Mouse (Mus musculus): ENCODE data around the gene Phkb. TPM values are rescaled to one million over a fixed set of nuclear protein-coding genes. Genes with fewer than 3 reads are reported as not detected.

Phkb gene
- polyA plus RNA-seq, 1 experiment = 16.9 TPM

DNA sequence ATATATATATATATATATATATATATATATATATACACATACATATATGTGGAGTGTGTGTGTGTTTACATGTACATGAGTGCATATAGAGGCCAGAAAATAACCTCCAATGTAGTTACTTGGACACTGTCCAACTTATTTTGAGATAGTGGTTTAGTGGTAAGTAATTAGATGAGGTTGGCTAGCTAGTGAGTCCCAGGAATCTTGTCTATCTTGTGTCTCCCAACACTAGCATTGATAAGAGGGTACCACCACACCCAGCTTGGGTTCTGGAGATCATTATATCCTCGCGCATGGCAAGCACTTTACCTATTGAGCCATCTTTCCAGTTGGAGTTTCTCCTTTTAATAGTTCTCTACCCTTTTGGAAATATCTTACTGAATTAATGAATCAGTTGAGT, 56.9 kb downstream of the Phkb start:
- Histone ChIP-seq H3K4me1 (ENCODE audit: control insufficient read depth, insufficient read depth, low read length) (no peaks in the 10 kb centered on the region), H3K27ac (ENCODE audit: control insufficient read depth, insufficient read depth, low read depth, low read length, poor library complexity) (no peak overlapping the region), H3K4me3 (replicated peaks; ENCODE audit: control insufficient read depth, low read depth, low read length) (no peak overlapping the region)
- TF ChIP-seq POLR2A (IDR thresholded peaks at IDR 0.05; ENCODE audit: borderline replicate concordance, control insufficient read depth, low read depth, low read length) = no peak
- no peak for TF ChIP-seq CTCF (IDR thresholded peaks at IDR 0.05; ENCODE audit: control insufficient read depth, insufficient read depth, low read length)
- 70% methylated on average over 2 of the region's 2 CpGs for WGBS

DNA sequence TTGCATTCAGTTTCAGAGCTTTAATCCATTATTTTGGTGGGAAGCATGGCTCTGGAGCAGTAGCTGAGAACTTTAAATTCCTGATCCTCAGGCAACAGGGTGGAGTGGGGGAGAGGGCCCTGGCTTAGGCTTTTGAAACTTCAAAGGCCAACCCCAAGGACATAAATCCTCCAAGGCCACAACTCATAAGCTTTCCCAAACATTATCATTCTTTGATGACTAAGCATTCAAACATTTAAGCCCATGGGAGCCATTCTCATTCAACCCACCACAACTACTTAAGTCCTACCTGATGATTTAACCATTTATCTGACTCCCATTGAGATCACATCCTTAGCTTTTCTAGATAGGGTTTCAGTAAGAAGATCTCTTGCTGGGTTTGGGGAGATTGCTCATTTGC, 84.2 kb downstream of the Phkb start:
- TF ChIP-seq POLR2A (IDR thresholded peaks at IDR 0.05; ENCODE audit: borderline replicate concordance, control insufficient read depth, low read depth, low read length) (no peak), CTCF (IDR thresholded peaks at IDR 0.05; ENCODE audit: control insufficient read depth, insufficient read depth, low read length) (no peak)
- H3K4me1 ChIP-seq (ENCODE audit: control insufficient read depth, insufficient read depth, low read length) = no peaks in the 10 kb centered on the region
- no peak overlapping the region for H3K4me3 ChIP-seq (replicated peaks; ENCODE audit: control insufficient read depth, low read depth, low read length)
- no peak overlapping the region for H3K27ac ChIP-seq (ENCODE audit: control insufficient read depth, insufficient read depth, low read depth, low read length, poor library complexity)

DNA sequence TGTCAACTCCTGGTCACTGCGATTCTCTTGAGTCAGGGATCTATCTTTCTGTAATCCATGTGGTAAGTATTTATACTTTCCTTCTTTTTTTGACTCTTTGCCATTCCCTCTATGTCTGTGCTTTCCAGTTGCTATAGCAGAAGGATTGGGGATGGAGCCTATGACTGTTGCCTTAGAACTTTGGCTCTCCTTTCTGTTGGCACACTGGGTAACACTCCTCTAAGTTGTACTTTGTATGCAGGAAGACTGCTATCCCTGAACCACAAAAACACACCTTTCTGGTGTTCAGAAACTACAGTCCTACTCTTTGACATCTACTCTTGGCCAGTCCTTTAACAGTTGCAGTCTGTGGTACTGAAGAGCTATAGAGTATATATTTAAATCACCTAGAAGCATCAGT, 84.8 kb downstream of the Phkb start:
- no peak for TF ChIP-seq POLR2A (IDR thresholded peaks at IDR 0.05; ENCODE audit: borderline replicate concordance, control insufficient read depth, low read depth, low read length)
- TF ChIP-seq CTCF (IDR thresholded peaks at IDR 0.05; ENCODE audit: control insufficient read depth, insufficient read depth, low read length) = no peak
- Histone ChIP-seq H3K4me3 (replicated peaks; ENCODE audit: control insufficient read depth, low read depth, low read length) (no peak overlapping the region), H3K4me1 (ENCODE audit: control insufficient read depth, insufficient read depth, low read length) (no peaks in the 10 kb centered on the region), H3K27ac (ENCODE audit: control insufficient read depth, insufficient read depth, low read depth, low read length, poor library complexity) (no peak overlapping the region)
- WGBS = 93% methylated on average over 1 of the region's 1 CpGs

DNA sequence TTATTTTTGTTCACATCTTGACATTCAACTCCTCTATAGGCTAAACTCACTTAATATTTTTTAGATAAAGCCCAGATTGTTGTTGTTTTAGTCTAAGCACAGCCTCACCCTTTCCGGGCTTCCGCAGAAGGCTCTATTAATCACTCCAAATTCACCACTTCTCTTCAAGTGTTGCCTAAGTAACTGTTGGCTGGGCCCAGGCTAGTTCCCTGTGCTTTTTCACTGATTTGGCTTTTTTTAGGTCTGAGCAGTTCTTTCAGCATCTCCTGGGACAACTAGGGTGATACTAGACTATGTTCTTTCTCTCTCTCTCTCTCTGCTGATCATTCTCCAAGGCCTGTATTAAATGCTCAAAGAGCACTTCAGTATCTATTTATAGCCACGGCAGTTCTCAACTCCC, 85.3 kb downstream of the Phkb start:
- Histone ChIP-seq H3K27ac (ENCODE audit: control insufficient read depth, insufficient read depth, low read depth, low read length, poor library complexity) (no peak overlapping the region), H3K4me3 (replicated peaks; ENCODE audit: control insufficient read depth, low read depth, low read length) (no peak overlapping the region), H3K4me1 (ENCODE audit: control insufficient read depth, insufficient read depth, low read length) (no peaks in the 10 kb centered on the region)
- TF ChIP-seq CTCF (IDR thresholded peaks at IDR 0.05; ENCODE audit: control insufficient read depth, insufficient read depth, low read length) (no peak), POLR2A (IDR thresholded peaks at IDR 0.05; ENCODE audit: borderline replicate concordance, control insufficient read depth, low read depth, low read length) (no peak)
- 78% methylated on average over 3 of the region's 3 CpGs for WGBS

DNA sequence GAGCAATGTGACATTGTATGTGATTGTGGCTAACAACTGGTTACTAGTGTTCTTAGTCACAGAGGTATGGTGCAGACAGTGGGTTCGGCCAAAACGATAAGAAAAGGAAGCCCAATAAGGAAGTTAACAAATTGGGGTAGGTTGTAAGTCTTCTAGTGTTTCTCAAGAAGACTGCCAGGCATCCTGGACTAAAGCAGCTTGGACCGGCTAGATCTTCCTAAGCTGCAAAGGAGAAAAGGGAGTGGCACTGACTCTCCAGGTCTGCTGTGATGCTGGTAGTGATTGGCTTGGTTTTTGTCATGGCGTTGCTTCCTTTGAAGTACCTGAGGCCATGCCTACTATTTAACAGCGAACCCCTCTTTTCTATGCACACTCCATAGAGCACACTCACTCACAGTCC, 95.4 kb downstream of the Phkb start:
- H3K27ac ChIP-seq (ENCODE audit: control insufficient read depth, insufficient read depth, low read depth, low read length, poor library complexity) = no peak overlapping the region
- 49% methylated on average over 5 of the region's 5 CpGs for WGBS
- no peak overlapping the region for H3K4me3 ChIP-seq (replicated peaks; ENCODE audit: control insufficient read depth, low read depth, low read length)
- H3K4me1 ChIP-seq (ENCODE audit: control insufficient read depth, insufficient read depth, low read length) = no peaks in the 10 kb centered on the region; the same call in 1 of the 2 replicates
- TF ChIP-seq POLR2A (IDR thresholded peaks at IDR 0.05; ENCODE audit: borderline replicate concordance, control insufficient read depth, low read depth, low read length) = no peak
- TF ChIP-seq CTCF (IDR thresholded peaks at IDR 0.05; ENCODE audit: control insufficient read depth, insufficient read depth, low read length) = no peak

DNA sequence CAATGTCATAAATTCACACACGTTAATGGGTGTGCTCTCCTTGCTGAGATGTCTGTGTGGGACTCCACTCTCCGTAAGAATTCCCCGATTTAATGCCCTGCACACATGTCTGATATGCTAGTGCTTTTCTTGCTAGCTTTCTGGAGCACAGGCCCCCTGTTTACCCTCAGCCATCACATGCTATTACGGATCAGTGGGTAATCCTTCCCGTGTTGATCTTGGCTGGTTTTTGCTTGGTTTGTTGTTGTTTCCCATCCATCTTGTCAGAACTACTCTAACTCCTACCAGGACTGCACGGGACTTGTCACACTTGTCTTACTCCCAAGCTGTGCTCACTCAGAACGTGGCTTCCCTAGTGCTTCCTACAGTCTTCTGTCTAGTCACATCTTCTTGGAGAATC, 96.6 kb downstream of the Phkb start:
- WGBS = 86% methylated on average over 7 of the region's 7 CpGs
- no peak for TF ChIP-seq POLR2A (IDR thresholded peaks at IDR 0.05; ENCODE audit: borderline replicate concordance, control insufficient read depth, low read depth, low read length)
- TF ChIP-seq CTCF (IDR thresholded peaks at IDR 0.05; ENCODE audit: control insufficient read depth, insufficient read depth, low read length) = no peak
- no peaks in the 10 kb centered on the region; the same call in 1 of the 2 replicates for H3K4me1 ChIP-seq (ENCODE audit: control insufficient read depth, insufficient read depth, low read length)
- H3K4me3 ChIP-seq (replicated peaks; ENCODE audit: control insufficient read depth, low read depth, low read length) = no peak overlapping the region
- no peak overlapping the region for H3K27ac ChIP-seq (ENCODE audit: control insufficient read depth, insufficient read depth, low read depth, low read length, poor library complexity)

DNA sequence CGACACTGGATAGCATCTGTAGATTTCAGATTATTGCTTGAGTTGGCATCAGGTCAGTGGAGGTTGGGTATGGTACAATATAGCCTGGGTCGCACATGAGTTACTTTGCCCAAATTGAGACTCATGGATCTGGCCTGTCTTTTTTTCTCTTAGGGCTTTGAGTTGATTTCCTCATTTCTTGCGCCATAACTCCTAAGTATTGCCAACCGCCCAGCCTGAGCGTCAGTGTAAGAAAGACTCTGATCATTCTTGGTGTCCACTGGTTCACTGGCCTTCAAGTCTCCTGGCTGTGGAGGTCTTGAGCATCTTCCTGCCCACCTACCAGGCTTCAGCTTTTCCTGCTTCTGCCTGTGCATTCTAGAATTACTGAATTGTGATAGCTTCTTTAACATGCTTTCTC, 104.1 kb downstream of the Phkb start:
- no peak overlapping the region for H3K4me3 ChIP-seq (replicated peaks; ENCODE audit: control insufficient read depth, low read depth, low read length)
- WGBS = 65% methylated on average over 5 of the region's 5 CpGs
- no peak overlapping the region for H3K27ac ChIP-seq (ENCODE audit: control insufficient read depth, insufficient read depth, low read depth, low read length, poor library complexity)
- TF ChIP-seq POLR2A (IDR thresholded peaks at IDR 0.05; ENCODE audit: borderline replicate concordance, control insufficient read depth, low read depth, low read length) = no peak
- no peak for TF ChIP-seq CTCF (IDR thresholded peaks at IDR 0.05; ENCODE audit: control insufficient read depth, insufficient read depth, low read length)
- peaks cover 2% of the 10 kb centered on the region; the same call in 1 of the 2 replicates for H3K4me1 ChIP-seq (ENCODE audit: control insufficient read depth, insufficient read depth, low read length)

DNA sequence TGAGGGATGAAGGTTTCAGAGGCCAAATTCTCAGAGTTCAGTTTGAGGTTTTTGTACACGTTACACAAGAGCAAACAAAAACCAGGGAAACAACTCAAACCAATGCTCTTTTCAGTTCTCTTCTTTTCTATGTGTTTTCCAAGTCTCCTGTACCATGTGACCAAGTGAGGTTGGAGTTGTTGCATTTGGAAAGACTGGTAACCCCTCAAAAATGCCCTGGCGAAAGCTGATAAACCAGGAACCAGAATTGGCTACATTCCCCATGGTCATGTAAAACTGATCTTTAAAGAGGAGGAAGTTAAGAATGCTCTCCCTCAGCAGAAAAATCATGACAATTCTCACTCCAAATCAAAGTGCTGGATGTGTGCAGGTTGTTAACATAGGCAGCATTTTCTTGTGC, 117.6 kb downstream of the Phkb start:
- WGBS = 80% methylated on average over 2 of the region's 2 CpGs
- TF ChIP-seq POLR2A (IDR thresholded peaks at IDR 0.05; ENCODE audit: borderline replicate concordance, control insufficient read depth, low read depth, low read length) (no peak), CTCF (IDR thresholded peaks at IDR 0.05; ENCODE audit: control insufficient read depth, insufficient read depth, low read length) (no peak)

DNA sequence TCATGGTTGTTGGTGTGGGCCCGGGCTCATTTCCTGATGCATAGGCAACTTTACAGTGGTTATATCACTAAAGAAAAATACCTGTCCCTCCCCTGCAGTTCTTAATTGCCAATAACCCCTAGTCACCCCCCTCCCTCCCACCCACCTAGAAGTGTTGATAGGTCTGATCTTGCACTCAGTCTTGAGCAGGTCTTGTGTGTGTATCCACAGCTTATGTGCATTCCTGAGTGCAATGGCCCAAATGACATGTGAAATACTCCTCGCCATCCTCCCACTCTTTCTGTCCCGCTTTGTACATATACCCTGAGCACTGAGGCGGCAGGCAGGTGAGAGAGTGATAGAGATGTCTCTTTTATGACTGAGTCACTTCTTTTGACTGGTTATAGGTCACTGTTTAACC, 119.1 kb downstream of the Phkb start:
- Histone ChIP-seq H3K4me1 (ENCODE audit: control insufficient read depth, insufficient read depth, low read length) (no peaks in the 10 kb centered on the region), H3K27ac (ENCODE audit: control insufficient read depth, insufficient read depth, low read depth, low read length, poor library complexity) (no peak overlapping the region), H3K4me3 (replicated peaks; ENCODE audit: control insufficient read depth, low read depth, low read length) (no peak overlapping the region)
- no peak for TF ChIP-seq POLR2A (IDR thresholded peaks at IDR 0.05; ENCODE audit: borderline replicate concordance, control insufficient read depth, low read depth, low read length)
- no peak for TF ChIP-seq CTCF (IDR thresholded peaks at IDR 0.05; ENCODE audit: control insufficient read depth, insufficient read depth, low read length)
- 86% methylated on average over 4 of the region's 4 CpGs for WGBS

More for the DNA sequence above, 117.6 kb downstream of the Phkb start:
- H3K27ac ChIP-seq (ENCODE audit: control insufficient read depth, insufficient read depth, low read depth, low read length, poor library complexity) = no peak overlapping the region
- no peak overlapping the region for H3K4me3 ChIP-seq (replicated peaks; ENCODE audit: control insufficient read depth, low read depth, low read length)
- no peaks in the 10 kb centered on the region for H3K4me1 ChIP-seq (ENCODE audit: control insufficient read depth, insufficient read depth, low read length)

Measured in bone marrow, adult 2 months (tissue).